Mouse (Mus musculus): ENCODE results near the gene Tmcc3.

DNA sequence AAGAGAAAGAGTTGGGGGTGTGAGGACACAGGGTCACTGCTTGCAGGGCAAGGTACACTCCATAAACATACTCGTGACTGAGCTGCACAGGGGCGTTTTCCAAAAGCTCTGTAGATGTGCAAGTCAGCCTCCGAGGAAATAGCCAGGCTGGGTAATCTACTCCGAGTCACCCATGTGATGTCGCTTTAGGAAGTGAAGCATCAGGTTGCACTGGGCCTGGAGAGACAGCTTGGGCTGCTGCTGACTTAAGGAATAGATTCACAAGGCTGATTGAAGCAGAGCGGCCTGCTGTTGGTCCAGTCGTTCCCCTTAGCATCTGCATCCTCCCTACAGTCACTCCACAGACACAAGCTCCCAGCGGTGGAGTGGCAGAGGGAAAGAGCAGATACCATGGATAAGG is 274.1 kb downstream of the Tmcc3 start:
- no peak for TF ChIP-seq POLR2A (IDR thresholded peaks at IDR 0.05; ENCODE audit: low read depth, low read length)
- no peak for TF ChIP-seq CTCF (IDR thresholded peaks at IDR 0.05; ENCODE audit: extremely low read depth, insufficient read depth, insufficient read length, insufficient replicate concordance)
